Mouse (Mus musculus): Measurements from ENCODE around the gene Hspg2.

The Hspg2 gene

DNA sequence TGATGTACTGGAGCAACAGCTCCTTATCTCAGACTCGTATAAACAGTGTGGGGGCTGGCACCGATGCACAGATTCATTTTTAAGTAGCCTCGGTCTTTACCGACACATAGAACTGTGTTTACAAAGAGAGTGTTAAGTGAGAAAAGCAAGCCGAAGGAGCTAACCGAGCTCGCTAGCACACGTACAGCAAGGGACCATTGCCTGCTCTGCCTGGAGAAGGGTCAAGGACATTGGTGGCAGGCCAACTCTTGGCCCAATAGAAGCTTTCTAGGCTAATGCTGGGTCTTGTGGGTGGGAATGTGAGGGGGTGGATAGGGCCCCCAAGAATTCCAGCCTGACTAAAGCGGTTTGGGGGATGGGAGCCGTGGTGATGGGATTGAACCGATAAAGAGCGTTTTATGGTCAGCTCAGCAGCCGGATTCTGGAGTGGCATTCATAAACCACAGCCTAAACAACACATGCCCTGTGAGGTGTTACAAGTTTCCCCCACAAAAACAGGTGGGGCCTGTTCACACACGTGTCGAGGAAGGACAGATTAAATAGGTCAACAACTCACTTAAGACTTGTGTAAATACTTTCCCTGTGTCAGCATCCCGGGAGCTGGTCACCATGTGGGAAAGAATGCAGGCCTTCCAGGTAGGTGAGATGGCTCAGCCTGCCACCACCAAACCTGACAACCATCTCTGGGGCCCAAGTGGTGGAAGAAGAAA is 6.4 kb upstream of the Hspg2 start:
- DNase-seq, result no peak

GRCm38 (mm10) chr4:137465125-137465787 is 3.3 kb upstream of the Hspg2 start:
- peak in 1 of 2 experiments; percentile 60 for DNase-seq

DNA sequence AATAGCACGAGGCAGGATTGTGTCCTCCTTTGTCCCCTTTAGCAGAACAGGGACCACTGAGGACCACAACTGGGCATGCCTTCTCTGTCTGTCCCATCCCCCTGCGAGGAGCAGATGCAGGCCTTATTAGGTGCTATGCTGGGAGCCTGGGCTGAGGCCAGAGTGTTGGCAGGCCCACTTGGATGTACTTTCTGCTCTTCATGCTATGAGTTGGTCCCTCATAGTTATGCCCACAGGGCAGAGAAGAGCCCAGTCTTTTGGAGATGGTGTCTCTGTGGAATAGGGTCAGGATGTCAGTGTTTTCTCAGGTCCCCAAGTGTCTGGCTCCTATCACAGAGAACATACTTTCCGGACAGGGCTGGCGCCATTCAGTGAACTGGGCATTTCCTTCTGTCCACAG is 1.6 kb upstream of the Hspg2 start:
- DNase-seq, result no peak

GRCm38 (mm10) chr4:137467525-137467924 is 1.0 kb upstream of the Hspg2 start:
- no peak for DNase-seq

DNA sequence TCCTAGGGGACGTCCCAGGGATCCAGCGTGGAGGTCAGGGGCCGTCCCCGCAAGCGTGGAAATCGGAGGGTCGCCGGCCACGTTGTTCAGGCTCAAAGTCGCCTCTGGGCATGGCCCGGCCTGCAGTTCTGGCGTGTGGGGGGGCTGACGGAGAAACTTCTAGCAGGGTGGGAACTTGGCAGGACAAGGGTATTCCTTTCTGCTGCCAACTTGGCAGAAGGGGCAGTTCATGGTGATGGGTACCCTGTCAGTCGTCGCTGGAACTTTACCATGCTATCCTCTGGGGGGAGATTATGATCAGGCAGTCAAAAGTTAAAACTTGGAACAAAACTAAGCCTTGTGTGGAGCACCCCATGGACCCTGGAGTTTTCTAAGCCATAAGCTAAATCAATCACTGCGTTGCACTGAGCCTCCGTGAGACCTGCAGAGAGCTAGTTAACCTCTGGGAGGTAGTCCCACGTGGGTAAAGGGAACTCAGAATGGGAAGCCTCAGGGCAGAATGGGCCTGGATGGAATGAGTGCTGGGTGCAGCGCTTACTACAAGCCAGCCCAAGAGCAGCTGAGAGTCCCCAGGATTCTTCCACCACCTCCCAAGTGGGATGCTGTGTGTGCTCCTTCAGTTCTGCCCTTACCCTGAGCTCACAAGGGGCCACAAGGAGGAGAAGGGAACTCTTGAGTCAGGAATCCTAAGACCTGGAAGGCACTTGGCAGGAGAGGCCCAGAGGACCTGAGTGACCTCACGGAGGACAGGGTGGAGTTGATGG is 694 bp downstream of the Hspg2 start:
- DNase-seq, result peak in 1 of 2 experiments; percentile 47

DNA sequence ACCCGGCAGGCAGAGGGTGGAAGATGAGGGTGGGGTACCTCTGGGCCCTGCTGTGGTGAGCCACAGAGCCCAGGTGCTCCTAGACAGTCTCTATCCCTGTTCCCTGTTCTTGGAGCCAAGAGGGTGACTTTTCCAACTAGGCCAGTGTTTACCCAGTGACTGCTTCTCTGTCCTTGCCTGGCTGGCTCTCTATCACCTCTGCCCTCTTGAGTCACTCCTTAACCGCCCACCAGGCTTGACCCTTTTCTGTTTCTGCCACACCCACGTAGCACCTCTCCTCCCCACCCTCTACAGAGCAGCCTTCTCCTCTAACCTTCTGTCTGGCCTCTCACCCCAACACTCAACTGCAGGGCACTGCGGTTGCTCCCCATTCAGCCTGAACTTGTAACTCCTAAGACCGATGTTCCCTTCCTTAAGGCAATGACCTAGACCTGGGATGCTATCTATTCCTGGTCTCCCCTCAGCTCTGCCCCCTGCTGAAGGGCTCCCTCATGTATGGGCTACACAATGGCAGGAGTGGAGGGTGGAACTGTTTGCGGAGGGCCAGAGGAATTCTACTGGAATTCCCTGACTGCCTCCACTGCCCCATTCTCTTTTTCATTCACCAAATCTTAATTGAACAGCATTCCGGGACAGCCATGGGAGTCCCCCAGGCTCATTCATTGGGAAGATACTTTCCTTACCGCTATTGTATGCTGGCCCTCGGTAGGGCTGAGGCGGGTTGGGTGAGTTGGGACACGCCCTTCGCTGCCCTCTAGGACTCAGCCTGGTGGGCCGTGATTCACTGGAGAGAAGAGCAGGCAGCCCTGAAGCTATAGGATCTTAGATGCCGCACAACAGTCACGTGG is 1.5 kb downstream of the Hspg2 start:
- no peak for DNase-seq

DNA sequence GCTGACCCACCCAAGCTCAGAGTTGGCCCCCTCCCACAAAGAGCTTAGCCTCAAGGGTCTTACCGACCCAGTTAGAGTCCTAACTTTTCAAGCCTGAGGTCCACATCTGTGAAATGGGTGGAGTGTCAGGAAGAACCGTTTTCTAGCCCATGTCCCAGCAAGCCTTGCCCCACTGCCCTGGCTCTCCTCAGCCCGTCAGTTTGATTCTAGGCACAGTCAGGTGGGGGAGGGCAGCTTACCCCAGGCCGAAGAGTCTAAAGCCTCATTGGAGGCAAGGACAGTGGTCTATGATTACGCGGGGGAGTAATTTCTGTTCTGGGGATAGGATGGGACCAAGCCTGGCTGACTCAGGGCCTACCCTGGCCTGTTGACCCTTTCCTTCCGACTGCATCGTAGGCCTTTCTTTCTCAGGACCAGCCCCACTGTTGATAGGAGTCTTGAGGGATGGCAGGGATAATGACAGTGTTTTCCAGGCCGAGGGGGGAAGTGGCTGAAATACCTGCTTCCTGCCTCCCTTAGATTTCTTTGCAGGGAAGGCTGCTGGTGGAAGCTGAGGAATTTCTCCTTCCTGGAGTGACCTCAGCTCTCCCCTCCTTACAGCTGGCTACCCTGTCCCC is 2.2 kb downstream of the Hspg2 start:
- DNase-seq, result peak in 1 of 2 experiments; percentile 37

- no peak for DNase-seq
Measured at GRCm38 (mm10) chr4:137471326-137471725, 2.8 kb downstream of the Hspg2 start.

DNA sequence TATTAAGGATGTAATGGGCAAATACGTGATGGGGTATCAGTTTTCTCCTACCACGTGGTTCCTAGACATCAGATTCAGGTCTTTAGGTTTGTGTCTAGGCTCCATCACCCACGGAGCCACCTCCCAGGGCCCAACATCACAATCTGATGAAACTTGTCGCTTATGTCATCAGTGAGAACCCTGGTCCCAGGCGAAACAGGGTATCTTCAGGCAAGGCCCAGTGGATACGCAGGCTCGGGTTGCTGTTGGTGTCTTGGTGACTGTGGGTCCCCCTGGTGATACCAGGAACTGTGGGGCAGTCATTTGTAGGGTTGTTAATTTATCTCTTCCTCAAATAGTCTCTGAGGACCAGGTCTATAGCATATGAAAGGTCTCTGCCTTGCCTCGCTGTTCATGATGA is 4.7 kb downstream of the Hspg2 start:
- DNase-seq, result no peak

DNA sequence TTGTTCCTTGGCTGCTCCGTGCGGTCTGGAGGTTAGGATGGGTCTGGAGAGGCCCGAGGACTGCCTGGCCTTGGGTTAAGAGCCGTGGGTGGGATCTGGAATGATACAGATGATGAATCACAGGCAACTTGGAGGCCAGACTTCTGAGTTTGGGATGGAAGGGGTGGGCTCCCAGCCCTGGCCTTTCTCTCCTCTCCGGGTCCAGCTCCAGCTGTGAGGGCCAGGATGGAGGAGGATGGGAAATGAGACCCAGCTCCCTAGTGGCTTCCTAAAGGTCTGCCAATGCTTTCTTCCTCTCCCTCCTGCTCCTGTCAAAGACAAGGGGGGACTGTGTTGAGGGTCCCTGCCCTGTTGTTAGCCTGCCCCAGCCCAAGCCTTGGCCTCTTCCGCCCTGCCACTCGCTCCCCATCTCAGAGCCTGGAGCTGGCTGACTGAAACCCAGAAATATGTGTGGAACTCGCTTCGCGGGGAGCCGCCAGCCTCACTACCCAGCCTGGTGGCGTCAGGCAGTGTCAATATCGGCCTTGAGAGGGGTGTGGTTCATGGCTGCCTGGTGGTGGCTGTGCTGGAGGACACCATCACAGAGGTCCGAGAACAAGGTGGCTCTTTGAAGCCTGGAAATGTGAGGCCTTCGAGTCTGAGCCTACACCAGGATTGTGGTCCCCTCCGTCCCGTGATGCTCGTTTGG is 5.3 kb downstream of the Hspg2 start:
- DNase-seq, result no peak

GRCm38 (mm10) chr4:137474694-137475093 is 6.1 kb downstream of the Hspg2 start:
- DNase-seq, result no peak

GRCm38 (mm10) chr4:137475271-137476050 is 6.9 kb downstream of the Hspg2 start:
- no peak for DNase-seq

DNA sequence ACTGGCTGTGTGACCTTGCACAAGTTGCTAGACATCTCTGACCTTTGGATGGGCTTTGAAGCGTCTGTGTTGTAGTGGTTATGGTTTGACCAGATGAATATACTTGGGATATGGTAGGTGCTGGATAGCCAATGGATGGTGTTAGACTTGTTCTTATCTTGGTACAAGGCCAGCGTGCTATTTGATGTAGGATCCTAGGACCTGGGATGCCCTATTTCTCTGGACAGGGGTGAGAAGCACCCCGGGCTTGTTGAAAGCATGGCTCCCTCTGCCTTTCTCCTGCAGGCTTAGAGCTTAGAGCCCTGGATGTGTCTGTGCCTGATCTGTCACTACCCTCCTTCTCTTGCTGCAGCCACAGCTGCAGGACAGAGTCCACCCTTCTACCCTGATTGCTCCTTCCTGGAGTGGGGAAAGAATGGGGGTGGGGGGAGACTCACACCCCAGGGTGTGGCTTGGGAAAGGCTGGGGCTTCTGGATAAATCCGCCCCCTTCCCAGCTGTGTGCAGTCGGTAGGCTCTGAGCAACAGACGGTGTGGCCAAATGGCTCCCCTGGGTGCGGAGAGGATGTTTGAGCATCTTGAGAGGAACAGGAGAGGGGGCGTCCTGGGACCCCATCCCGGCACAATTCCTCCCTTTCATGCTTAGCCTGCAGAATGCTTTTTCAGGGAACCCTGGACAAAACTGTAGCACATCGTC is 7.6 kb downstream of the Hspg2 start:
- peak in 1 of 2 experiments; percentile 47 for DNase-seq

DNA sequence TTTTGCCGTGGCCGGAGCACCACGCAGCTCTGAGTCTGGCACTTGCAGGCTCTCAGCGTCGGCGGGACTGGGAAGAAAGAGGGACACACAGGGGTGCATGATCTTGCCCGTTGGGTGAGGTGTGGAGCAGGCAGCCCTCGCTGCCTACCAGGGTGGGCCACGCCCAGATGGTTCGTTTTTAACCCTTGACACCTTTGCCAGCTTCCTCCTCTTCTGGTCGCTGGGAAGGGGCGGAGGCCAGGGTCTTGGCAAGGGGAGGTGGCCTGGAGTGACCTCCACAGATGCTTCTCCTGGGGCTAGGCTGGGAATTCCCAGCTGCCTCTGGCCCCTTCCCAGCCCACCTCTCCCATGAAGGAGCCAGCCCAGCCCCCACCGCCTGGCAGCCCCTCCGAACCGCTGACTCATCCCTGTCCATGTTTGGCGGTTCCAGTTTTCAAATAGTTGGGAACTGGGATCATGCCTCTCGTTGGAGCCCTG is 8.2 kb downstream of the Hspg2 start:
- DNase-seq, result peak in 1 of 2 experiments; percentile 44

GRCm38 (mm10) chr4:137477611-137478010 is 9.0 kb downstream of the Hspg2 start:
- no peak for DNase-seq

DNA sequence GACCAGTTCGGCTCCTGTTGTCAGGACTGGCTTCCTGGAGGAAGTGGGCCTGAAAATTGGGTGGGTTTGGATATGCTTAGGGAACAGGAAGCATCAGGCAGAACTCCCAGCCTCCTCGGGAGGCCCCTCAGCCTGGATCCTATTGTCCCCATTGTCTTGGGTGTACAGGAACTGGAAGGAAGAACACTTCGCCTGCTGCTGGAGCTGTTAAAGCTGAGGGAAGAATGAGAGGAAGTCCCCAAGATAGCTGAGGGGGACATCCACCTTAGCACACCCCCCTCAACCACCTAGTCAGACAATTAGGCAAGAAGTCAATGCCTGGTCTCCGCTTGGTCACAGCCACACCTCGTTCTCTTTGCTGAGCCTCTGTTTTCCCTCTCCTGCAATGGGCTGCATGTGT is 9.7 kb downstream of the Hspg2 start:
- peak in 1 of 2 experiments; percentile 57 for DNase-seq

GRCm38 (mm10) chr4:137479757-137480156 is 11.2 kb downstream of the Hspg2 start:
- peak; percentile 69 to 74 for DNase-seq

DNA sequence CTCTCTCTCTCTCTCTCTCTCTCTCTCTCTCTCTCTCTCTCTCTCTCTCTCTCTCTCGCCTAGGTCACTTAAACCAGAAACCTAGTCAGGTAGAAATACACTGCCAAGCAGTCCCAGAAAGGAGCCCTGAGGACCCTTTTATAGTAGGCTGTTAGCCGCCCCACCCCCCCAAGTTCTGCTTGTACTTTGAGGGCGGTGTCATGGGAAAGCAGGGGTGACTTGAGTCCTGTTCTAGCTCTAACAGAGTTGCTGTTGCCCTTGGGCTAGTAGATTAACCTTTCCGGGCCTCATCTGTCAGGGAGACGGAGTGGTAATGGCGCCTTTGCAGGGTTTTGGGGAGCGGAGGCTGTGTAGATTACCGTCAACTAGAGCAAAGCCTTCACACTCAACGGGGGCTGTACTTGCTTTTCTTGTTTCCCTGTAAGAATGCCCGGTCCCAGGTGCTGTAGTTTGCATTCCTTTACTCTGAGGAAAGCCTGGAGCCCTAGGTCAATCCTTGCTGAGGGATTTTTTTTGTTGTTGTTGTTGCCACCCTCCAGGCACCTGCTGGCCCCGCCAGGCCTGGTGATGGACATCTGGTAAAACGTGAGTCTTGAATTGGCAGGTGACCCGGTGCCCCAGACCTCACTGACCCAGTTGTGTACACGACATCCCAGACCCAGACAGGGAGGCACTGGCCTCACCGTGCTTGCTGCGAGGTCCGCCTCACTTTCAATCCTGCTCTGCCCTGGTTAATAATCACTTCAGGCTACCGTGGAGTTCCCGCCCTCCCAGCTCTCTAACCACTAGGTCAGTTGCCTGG is 11.8 kb downstream of the Hspg2 start:
- DNase-seq, result peak; percentile 77 to 88

- DNase-seq, result no peak
Measured at GRCm38 (mm10) chr4:137480993-137481340, 12.4 kb downstream of the Hspg2 start.

All from kidney, postnatal 36 days (tissue).